Mouse (Mus musculus): ENCODE measurements around the gene Ribc2. TPM values are rescaled to one million over a fixed set of nuclear protein-coding genes. Genes with fewer than 3 reads are reported as not detected.

The Ribc2 gene
- polyA plus RNA-seq, 1 experiment from 2014 or later: 1.0 TPM

GRCm38 (mm10) chr15:85182063-85182462, 50.2 kb downstream of the Ribc2 start:
- 90% methylated on average over 4 of the region's 4 CpGs for WGBS
- H3K36me3 ChIP-seq (replicated peaks): no peaks in the 10 kb centered on the region
- no peaks in the 10 kb centered on the region for H3K27me3 ChIP-seq (replicated peaks)
- H3K4me1 ChIP-seq: 0 out of 2 replicates have a peak, but pooled peaks cover 3% of the 10 kb centered on the region
- no peak overlapping the region for H3K4me2 ChIP-seq
- H3K27ac ChIP-seq: no peak overlapping the region
- no peak overlapping the region for H3K4me3 ChIP-seq
- ATAC-seq (replicated peaks): no peak
- no peaks in the 10 kb centered on the region for H3K9me3 ChIP-seq
- no peak overlapping the region for H3K9ac ChIP-seq

GRCm38 (mm10) chr15:85186916-85187315, 55.0 kb downstream of the Ribc2 start:
- Histone ChIP-seq H3K36me3 (replicated peaks) (no peaks in the 10 kb centered on the region), H3K27me3 (replicated peaks) (no peaks in the 10 kb centered on the region), H3K27ac (no peak overlapping the region), H3K9ac (no peak overlapping the region), H3K4me3 (no peak overlapping the region), H3K4me2 (no peak overlapping the region), H3K9me3 (no peaks in the 10 kb centered on the region), H3K4me1 (no peaks in the 10 kb centered on the region)
- WGBS: 84% methylated on average over 7 of the region's 7 CpGs
- ATAC-seq (replicated peaks): no peak

GRCm38 (mm10) chr15:85188167-85188778, 56.4 kb downstream of the Ribc2 start:
- WGBS: 58% methylated on average over 8 of the region's 8 CpGs
- no peak overlapping the region for H3K27ac ChIP-seq
- no peaks in the 10 kb centered on the region for H3K27me3 ChIP-seq (replicated peaks)
- H3K4me3 ChIP-seq: no peak overlapping the region
- no peaks in the 10 kb centered on the region for H3K36me3 ChIP-seq (replicated peaks)
- ATAC-seq (replicated peaks): no peak
- H3K4me2 ChIP-seq: no peak overlapping the region
- H3K9me3 ChIP-seq: no peaks in the 10 kb centered on the region
- H3K4me1 ChIP-seq: no peaks in the 10 kb centered on the region
- no peak overlapping the region for H3K9ac ChIP-seq

Other genes starting within 250 kb of the Ribc2 start
- gene Gm29666, start 212.0 kb upstream of the Ribc2 start, polyA plus RNA-seq (2015; fragmentation: Nextera tagmentation; extraction: Ambion mirVana): 0.83 and 0.96 TPM in 2 replicates
- 25.4 and 26.2 TPM in 2 replicates for gene Nup50, start 208.7 kb upstream of the Ribc2 start, polyA plus RNA-seq (2015; fragmentation: Nextera tagmentation; extraction: Ambion mirVana)
- 28.4 and 33.9 TPM in 2 replicates for gene 5031439G07Rik, start 143.5 kb upstream of the Ribc2 start, polyA plus RNA-seq (2015; fragmentation: Nextera tagmentation; extraction: Ambion mirVana)
- 0.83 and 1.2 TPM in 2 replicates for gene Upk3a, start 114.9 kb upstream of the Ribc2 start, polyA plus RNA-seq (2015; fragmentation: Nextera tagmentation; extraction: Ambion mirVana)
- 30.6 and 31.7 TPM in 2 replicates for gene Fam118a, start 103.1 kb upstream of the Ribc2 start, polyA plus RNA-seq (2015; fragmentation: Nextera tagmentation; extraction: Ambion mirVana)
- gene Smc1b, start 114 bp upstream of the Ribc2 start, polyA plus RNA-seq (2015; fragmentation: Nextera tagmentation; extraction: Ambion mirVana): 0.14 TPM in 2 replicates
- 47.4 and 54.9 TPM in 2 replicates for gene Fbln1, start 73.9 kb downstream of the Ribc2 start, polyA plus RNA-seq (2015; fragmentation: Nextera tagmentation; extraction: Ambion mirVana)
- gene Atxn10, start 204.2 kb downstream of the Ribc2 start, polyA plus RNA-seq (2015; fragmentation: Nextera tagmentation; extraction: Ambion mirVana): 529 and 534 TPM in 2 replicates